Mouse (Mus musculus): ENCODE data around the gene Bglap.

The Bglap gene

DNA sequence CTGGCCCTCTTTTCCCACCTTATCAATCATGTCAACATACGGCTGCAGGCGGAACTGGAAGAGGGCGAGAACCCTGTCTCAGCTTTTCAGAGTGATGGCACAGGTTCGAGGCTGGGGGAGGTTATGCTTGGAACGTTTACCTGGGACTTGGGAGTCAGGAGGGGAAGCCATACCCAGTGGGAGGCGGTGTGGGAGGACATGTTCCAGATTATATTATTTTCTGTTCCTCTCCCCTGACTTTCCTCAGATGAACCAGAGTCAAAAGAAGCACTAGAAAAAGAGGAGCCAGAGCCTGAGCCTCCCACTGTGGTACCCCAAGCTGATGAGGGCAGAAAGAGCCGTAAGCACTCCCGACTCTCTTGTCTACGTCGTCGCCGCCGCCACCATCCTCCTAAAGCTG, 33.5 kb downstream of the Bglap start:
- DNase-seq (ENCODE audit: low read depth, low spot score): no peak

DNA sequence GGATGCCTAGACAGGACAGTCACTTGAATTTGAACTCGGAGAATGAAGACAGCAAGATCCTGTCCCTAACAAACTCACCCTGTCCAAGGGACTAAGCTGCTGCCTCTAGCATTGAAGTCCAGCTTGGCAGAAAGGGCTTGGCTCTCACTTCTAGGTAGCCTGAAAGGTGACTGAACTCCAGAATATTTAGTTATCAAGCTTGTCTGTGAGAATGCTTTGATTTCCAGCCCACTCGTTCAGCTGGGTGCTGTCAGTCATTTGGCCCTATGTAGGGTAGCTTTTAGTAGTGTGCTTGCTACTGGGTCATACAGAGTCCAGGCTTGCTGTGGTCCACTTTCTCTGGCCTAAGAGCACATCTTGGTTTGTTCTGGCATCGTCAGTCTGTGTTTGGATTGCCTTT, 45.3 kb downstream of the Bglap start:
- peak; percentile 28 for DNase-seq (ENCODE audit: low read depth, low spot score)

DNA sequence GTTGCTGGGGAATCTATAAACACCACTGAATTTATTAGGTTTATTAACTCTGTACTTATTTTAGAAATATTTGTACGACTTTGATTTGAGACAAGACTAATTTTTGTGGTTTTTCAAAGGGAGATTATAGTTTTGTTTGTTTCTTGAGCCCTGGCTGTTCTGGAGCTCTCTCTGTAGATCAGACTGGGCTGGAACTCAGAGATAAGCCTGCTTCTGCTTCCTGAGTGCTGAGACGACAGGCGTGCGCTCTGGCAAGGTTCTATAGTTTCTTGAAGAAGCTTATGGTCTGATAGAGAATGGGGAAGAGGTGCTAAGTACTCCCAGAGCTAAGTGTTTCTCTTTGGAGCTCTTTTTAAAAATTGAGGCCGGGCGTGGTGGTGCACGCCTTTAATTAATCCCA, 45.9 kb downstream of the Bglap start:
- DNase-seq (ENCODE audit: low read depth, low spot score): no peak

DNA sequence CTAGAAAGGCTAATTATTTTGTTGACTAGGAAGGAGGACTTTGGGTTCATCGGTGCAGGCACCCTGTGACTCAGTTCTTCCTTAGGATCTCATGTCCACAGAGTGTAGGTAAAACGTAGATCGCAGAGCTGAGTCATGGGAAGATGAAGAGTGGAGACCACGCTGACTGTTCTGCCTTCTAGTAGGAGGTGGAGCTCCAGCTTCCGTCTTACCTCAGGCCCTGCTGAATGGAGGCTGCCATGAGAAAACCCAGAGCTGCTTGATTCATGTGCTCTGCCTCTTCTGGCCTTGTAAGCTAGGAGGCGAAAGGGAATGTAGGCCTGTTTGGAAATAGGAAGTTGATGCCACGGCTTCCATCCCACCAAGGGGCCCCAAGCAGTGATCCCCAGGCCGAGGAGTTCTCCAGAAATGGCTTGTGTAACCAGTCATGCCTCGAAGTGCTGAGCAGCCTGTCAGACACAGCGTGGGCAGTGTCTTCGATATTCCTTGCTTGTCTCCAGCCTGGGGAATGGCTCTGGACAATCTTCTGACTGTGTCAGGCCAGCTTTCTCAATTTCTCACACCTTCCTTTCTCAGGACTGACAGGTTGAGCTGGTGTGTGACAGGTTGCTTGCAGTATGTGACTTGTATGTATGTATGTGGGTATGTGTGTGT, 46.8 kb downstream of the Bglap start:
- DNase-seq (ENCODE audit: low read depth, low spot score): no peak

DNA sequence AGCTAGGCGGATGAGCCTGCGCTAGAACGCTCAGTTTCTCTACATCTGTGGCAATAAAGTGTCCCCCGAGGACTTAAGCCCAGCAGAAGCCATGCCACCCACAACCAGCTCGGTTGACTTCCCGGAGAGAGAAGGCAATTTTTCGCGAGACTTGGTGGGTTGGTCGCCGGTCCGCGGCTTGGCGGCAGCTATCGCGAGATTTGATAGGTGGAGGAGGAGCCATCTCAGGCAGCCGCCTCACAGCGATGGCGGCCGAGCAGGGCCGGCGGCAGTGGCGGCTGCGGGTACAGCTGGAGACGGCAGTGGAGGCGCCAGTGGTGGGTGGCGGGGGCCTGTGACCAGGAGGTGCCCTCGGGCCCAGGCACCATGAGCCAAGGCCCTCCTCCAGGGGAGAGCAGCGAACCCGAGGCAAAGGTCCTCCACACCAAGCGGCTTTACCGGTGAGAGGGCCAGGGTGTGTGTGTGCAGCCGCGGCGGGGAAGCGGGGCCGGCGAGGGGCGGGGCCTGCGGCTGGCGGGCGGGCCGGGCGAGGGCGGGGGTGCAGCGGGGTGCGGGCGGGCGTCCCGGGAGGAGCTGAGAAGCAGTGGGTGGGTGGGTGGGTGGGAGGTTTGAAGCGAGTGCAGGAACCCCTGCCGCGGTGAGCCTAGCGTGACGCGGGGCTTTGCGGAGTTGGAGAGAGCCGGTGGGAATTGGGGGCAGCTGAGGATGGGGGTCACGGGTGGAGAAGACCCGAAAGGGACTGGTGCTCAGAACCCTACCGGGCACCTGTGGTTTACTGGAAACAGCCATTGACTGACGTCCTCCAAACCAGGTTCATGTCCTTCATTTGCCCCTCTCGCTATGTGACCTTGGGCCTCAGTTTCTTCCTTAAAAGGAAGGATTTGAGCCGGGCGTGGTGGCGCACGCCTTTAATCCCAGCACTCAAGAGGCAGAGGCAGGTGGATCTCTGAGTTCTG, 47.9 kb downstream of the Bglap start, which contains the start of the genes Tmem79 and Smg5:
Tmem79 (minus strand) TSS at position 91 of the 956 bp plus-strand sequence.
Smg5 (plus strand) TSS at position 203 of the 956 bp plus-strand sequence.
- DNase-seq (ENCODE audit: low read depth, low spot score): peak; percentile 98

DNA sequence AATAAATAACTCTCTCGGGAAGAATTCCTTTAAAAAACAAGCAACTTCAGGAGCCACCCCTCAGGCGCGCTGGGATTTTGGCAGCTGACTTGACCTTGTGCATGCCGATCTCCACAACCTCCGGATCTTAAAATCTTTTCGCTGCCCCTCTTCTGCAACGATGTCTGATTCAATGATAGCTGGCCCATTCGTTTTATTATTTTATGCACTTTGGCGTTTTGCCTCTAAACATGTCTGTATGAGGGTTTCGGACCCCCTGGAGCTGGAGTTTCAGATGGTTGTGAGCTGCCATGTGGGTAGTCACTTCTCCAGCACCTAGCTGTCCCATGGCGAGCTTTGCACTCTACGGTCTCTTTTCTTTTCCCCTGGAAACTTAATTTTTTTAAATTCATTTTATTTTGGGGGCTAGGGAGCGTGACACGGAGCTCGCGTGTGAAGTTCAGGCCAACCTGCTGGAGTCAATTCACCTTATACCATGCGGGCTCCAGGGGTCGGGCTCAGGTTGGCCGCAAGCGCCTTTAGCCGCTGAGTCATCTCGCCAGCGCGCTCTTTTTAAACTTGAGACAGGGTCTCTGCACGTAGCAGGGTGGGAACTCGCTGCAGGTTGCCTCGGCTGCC, 48.7 kb downstream of the Bglap start:
- DNase-seq (ENCODE audit: low read depth, low spot score): peak; percentile 15

DNA sequence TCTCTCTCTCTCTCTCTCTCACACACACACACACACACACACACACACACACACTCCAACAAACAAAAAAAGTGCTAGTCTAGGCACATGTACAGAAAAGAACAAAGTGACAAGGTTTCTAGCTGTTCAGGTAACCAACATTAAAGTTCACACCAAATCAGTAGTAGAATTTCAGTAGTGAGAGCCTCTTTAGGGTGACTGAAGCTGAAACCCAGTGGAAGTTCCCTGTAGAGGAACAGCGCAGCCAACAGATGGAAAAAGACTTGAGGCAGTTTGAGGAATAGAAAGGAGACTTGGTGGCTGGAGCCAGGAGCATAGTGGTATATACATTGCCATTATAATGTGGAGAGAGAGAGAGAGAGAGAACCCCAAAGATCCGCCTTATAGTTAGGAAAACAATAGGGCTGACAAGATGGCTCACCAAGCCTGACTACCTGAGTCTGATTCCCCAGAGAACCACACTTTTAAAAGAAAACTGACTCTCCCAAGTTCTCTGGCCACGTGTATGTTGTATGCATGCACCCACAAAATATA, 49.3 kb downstream of the Bglap start:
- DNase-seq (ENCODE audit: low read depth, low spot score): no peak

DNA sequence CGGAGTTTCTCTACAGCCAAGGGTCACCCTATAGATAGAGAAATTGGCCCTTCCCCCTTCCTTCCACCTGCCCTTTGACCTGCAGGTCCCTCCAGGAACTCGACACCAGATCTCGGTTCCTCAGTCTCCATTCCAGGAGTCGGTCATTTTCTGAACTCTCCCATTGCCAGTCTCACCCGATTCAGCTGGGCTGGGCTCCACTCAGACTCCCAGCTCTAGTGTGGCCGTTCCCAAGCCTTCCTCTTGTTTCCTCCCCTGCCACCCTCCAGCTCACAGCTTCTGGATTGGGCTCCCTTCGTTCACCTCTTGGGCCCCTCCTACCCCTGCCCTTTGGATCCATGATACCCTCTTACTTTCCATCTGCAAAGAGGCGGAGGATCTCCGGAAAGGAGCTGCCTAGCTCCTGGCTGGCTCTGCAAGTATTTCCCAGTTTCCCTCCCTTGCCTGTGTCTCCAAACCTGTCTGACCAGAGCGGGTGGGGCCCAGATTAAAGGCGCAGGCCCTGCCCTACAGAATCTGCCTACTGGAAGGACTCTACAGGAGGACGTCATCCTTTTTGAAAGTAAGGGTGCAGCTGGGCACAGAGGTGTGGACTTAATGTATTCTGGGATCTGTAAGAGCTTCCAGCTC, 50.1 kb downstream of the Bglap start:
- DNase-seq (ENCODE audit: low read depth, low spot score): no peak
